Mouse (Mus musculus) mature B cell (primary cell): ENCODE results near the gene Ercc6.

Source experiments
- in situ Hi-C: fragments of 300-500 bp; cut with MboI; formaldehyde crosslinking; loops from 2 replicates; pipeline ENCODE4 v1.14.3; 2019

Ercc6 gene

GRCm38 (mm10) chr14:32518543-32518942 is 5.2 kb downstream of the Ercc6 start:
- in situ Hi-C loops, result no loop called here

GRCm38 (mm10) chr14:32520400-32520926 is 7.1 kb downstream of the Ercc6 start:
- in situ Hi-C loops, result no loop called here

- in situ Hi-C loops, result no loop called here
These were observed 9.0 kb downstream of the Ercc6 start for GRCm38 (mm10) chr14:32522336-32522735.

GRCm38 (mm10) chr14:32524071-32524470 is 10.8 kb downstream of the Ercc6 start:
- in situ Hi-C loops, result no loop called here

- in situ Hi-C loops, result no loop called here
These were observed 12.8 kb downstream of the Ercc6 start for GRCm38 (mm10) chr14:32525996-32526705.

- in situ Hi-C loops, result no loop called here
These were observed 13.9 kb downstream of the Ercc6 start for GRCm38 (mm10) chr14:32527211-32527610.

- in situ Hi-C loops, result no loop called here
These were observed 15.7 kb downstream of the Ercc6 start for GRCm38 (mm10) chr14:32529036-32529435.

- in situ Hi-C loops, result no loop called here
These were observed 17.6 kb downstream of the Ercc6 start for GRCm38 (mm10) chr14:32530896-32531295.

GRCm38 (mm10) chr14:32531371-32531770 is 18.1 kb downstream of the Ercc6 start:
- in situ Hi-C loops, result no loop called here

- in situ Hi-C loops, result no loop called here
These were observed 19.2 kb downstream of the Ercc6 start for GRCm38 (mm10) chr14:32532381-32533147.

- in situ Hi-C loops, result no loop called here
These were observed 19.8 kb downstream of the Ercc6 start for GRCm38 (mm10) chr14:32533148-32533520.

- in situ Hi-C loops, result no loop called here
These were observed 20.3 kb downstream of the Ercc6 start for GRCm38 (mm10) chr14:32533656-32534055.

GRCm38 (mm10) chr14:32534137-32534536 is 20.8 kb downstream of the Ercc6 start:
- in situ Hi-C loops, result no loop called here

- in situ Hi-C loops, result no loop called here
These were observed 23.4 kb downstream of the Ercc6 start for GRCm38 (mm10) chr14:32536763-32537162.

GRCm38 (mm10) chr14:32538115-32538514 is 24.8 kb downstream of the Ercc6 start:
- in situ Hi-C loops, result no loop called here

- in situ Hi-C loops, result no loop called here
These were observed 29.8 kb downstream of the Ercc6 start for GRCm38 (mm10) chr14:32543075-32543474.

GRCm38 (mm10) chr14:32546676-32547075 is 33.4 kb downstream of the Ercc6 start:
- in situ Hi-C loops, result no loop called here

GRCm38 (mm10) chr14:32551854-32552253 is 38.5 kb downstream of the Ercc6 start:
- in situ Hi-C loops, result no loop called here

GRCm38 (mm10) chr14:32553198-32553903 is 40.0 kb downstream of the Ercc6 start:
- in situ Hi-C loops, result no loop called here

GRCm38 (mm10) chr14:32554860-32555526 is 41.7 kb downstream of the Ercc6 start:
- in situ Hi-C loops, result no loop called here

GRCm38 (mm10) chr14:32561428-32561827 is 48.1 kb downstream of the Ercc6 start:
- in situ Hi-C loops, result no loop called here

GRCm38 (mm10) chr14:32563661-32564060 is 50.3 kb downstream of the Ercc6 start:
- in situ Hi-C loops, result no loop called here
